Mouse (Mus musculus) liver, embryonic 11.5 days (tissue): ENCODE data around the gene Ppid. TPM values are rescaled to one million over a fixed set of nuclear protein-coding genes. Genes with fewer than 3 reads are reported as not detected.

Source experiments
- ATAC-seq: fragments of 200-750 bp; cut with Nextera tagmentation; replicated peaks from 2 replicates; pipeline ENCODE4 v1.8.0; 2017; ENCODE audit warnings: moderate number of reproducible peaks, mild to moderate bottlenecking, moderate TSS enrichment, moderate library complexity; ENCODE audit not compliant: low FRiP score
- DNase-seq: peaks from one replicate; pipeline ENCODE4 v3.0.0-alpha.2; 2017; ENCODE audit warnings: low spot score
- H3K27ac ChIP-seq: fragments of 300-500 bp; sonication (generic); 2 replicates; pipeline ENCODE4 v1.5.1; 2014; ENCODE audit warnings: mild to moderate bottlenecking, low read depth, low read length, control low read depth
- H3K27me3 ChIP-seq: fragments of 300-500 bp; sonication (generic); replicated peaks from 2 replicates; pipeline ENCODE4 v1.6.1; 2014; ENCODE audit warnings: low read length, mixed read lengths; ENCODE audit not compliant: control insufficient read depth, insufficient read depth
- H3K36me3 ChIP-seq: fragments of 300-500 bp; sonication (generic); 2 replicates; pipeline ENCODE4 v1.6.1; 2014; ENCODE audit warnings: mild to moderate bottlenecking, low read length, moderate library complexity, mixed read lengths; ENCODE audit not compliant: control insufficient read depth, insufficient read depth
- H3K4me1 ChIP-seq: fragments of 300-500 bp; sonication (generic); replicated peaks from 2 replicates; pipeline ENCODE4 v1.6.1; 2014; ENCODE audit warnings: low read length, mixed read lengths; ENCODE audit not compliant: control insufficient read depth, insufficient read depth
- H3K4me2 ChIP-seq: fragments of 300-500 bp; sonication (generic); 2 replicates; pipeline ENCODE4 v1.6.1; 2014; ENCODE audit warnings: mild to moderate bottlenecking, control low read depth, moderate library complexity
- H3K4me3 ChIP-seq: fragments of 300-500 bp; sonication (generic); 2 replicates; pipeline ENCODE4 v1.5.1; 2014; ENCODE audit warnings: low read depth, low read length, control low read depth
- H3K9ac ChIP-seq: fragments of 300-500 bp; sonication (generic); 2 replicates; pipeline ENCODE4 v1.6.1; 2014; ENCODE audit warnings: low read depth, low read length, control low read depth
- H3K9me3 ChIP-seq: fragments of 300-500 bp; sonication (generic); 2 replicates; pipeline ENCODE4 v1.6.1; 2016; ENCODE audit warnings: low read length, inconsistent platforms, mixed read lengths; ENCODE audit not compliant: control insufficient read depth
- WGBS: fragments of 180-500 bp; shearing (Covaris S2); extraction: QIAGEN DNeasy Blood & Tissue Kit; methylation state at CpG from one replicate; pipeline ENCODE4 v1.1.7; 2014; 5-methylcytosine and 5-hydroxymethylcytosine counted together
- polyA plus RNA-seq: library from polyadenylated mRNA; unstranded; fragments of >200 nt; fragmentation: Nextera tagmentation; extraction: Ambion mirVana; gene quantifications from 2 replicates; pipeline ENCODE4 v1.2.1, GENCODE M21; 2014

Ppid gene
- polyA plus RNA-seq, 1 experiment from 2014 or later = 325 TPM

DNA sequence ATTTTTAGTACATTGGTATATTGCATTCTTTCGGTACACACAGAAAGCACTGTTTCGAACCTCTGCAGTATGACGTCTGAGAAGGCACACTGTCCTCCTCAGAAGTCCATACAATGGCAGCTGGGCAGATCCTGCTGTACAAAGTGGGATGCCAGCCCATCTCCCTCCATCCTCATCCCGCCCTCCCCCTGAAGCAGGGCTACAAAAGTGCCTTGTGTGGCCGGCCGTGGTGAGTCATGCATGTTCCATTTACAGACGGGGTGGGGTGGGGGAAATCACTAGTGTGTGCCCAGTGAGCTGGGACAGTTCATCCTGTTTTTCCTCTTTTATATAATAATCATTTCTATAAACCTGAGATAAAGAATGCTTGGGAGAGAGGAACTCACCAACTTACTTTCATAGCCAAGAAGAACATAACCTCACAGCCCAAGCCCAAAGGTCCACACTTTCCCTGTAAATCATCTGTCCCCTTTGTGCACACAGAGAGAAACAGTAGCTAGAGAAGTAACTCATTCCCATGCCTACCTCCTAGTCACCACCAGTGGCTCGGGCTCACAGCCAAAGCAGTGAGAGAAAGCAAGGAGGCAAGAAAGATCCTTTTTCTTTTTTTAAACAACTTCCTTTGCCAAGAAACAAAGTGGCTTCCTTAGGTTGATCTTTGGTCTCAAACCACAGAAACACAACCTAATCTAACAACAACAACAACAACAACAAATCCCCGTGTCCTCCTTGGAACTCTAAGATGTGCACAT, 31.9 kb upstream of the Ppid start:
- H3K27ac ChIP-seq = 0 out of 2 replicates have a peak overlapping the region, but pooled peaks have one; percentile 5
- no peak overlapping the region for H3K9ac ChIP-seq
- DNase-seq = no peak
- no peaks in the 10 kb centered on the region for H3K27me3 ChIP-seq
- H3K4me3 ChIP-seq = no peak overlapping the region
- H3K4me2 ChIP-seq = no peak overlapping the region
- no peaks in the 10 kb centered on the region for H3K9me3 ChIP-seq
- H3K4me1 ChIP-seq = no peaks in the 10 kb centered on the region
- ATAC-seq = no peak
- WGBS = 79% methylated on average over 9 of the region's 9 CpGs
- no peaks in the 10 kb centered on the region for H3K36me3 ChIP-seq

- H3K4me3 ChIP-seq = no peak overlapping the region
- DNase-seq (no peak), ATAC-seq (no peak)
- no peak overlapping the region for H3K4me2 ChIP-seq
- no peak overlapping the region for H3K27ac ChIP-seq
- no peaks in the 10 kb centered on the region for H3K9me3 ChIP-seq
- no peaks in the 10 kb centered on the region for H3K27me3 ChIP-seq
- peaks cover 4% of the 10 kb centered on the region; the same call in 1 of the 2 replicates for H3K4me1 ChIP-seq
- H3K9ac ChIP-seq = no peak overlapping the region
- H3K36me3 ChIP-seq = no peaks in the 10 kb centered on the region
- WGBS = 80% methylated on average over 5 of the region's 5 CpGs
Measured at GRCm38 (mm10) chr3:79559773-79560045, 31.4 kb upstream of the Ppid start.

DNA sequence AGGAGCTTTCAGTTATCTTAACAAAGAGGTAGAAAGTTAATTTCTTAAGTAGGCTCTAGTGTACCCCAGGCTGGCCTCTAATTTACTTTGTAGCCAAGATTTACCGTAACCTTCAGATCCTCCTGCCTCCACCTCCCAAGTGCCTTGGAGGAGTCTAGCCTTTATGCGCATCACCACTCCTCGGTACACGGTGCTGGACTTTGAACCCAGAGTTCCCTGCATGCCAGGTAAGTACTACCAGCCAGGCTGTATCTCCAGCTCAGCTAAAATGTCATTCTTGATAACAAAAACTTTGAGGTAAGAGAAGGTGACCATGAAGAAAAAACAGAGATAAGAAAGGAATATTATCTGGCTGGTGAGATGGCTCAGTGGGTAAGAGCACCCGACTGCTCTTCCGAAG, 30.6 kb upstream of the Ppid start:
- no peaks in the 10 kb centered on the region for H3K27me3 ChIP-seq
- H3K4me2 ChIP-seq = no peak overlapping the region
- no peak overlapping the region for H3K27ac ChIP-seq
- H3K4me1 ChIP-seq = peaks cover 12% of the 10 kb centered on the region
- H3K9me3 ChIP-seq = no peaks in the 10 kb centered on the region
- 84% methylated on average over 6 of the region's 6 CpGs for WGBS
- DNase-seq = no peak
- H3K9ac ChIP-seq = no peak overlapping the region
- no peaks in the 10 kb centered on the region for H3K36me3 ChIP-seq
- ATAC-seq = no peak
- H3K4me3 ChIP-seq = no peak overlapping the region

- Histone ChIP-seq H3K4me3 (no peak overlapping the region), H3K27me3 (no peaks in the 10 kb centered on the region), H3K27ac (no peak overlapping the region), H3K36me3 (no peaks in the 10 kb centered on the region), H3K9me3 (no peaks in the 10 kb centered on the region), H3K4me1 (peaks cover 16% of the 10 kb centered on the region), H3K9ac (no peak overlapping the region), H3K4me2 (no peak overlapping the region)
- 86% methylated on average over 10 of the region's 10 CpGs for WGBS
- no peak for DNase-seq
- ATAC-seq = no peak
Measured at GRCm38 (mm10) chr3:79561784-79562715, 29.1 kb upstream of the Ppid start.

GRCm38 (mm10) chr3:79563511-79563910, 27.6 kb upstream of the Ppid start:
- H3K4me2 ChIP-seq = no peak overlapping the region
- no peak overlapping the region for H3K9ac ChIP-seq
- no peaks in the 10 kb centered on the region for H3K36me3 ChIP-seq
- H3K4me3 ChIP-seq = no peak overlapping the region
- H3K27me3 ChIP-seq = no peaks in the 10 kb centered on the region
- no peaks in the 10 kb centered on the region for H3K9me3 ChIP-seq
- peaks cover 20% of the 10 kb centered on the region for H3K4me1 ChIP-seq
- DNase-seq (no peak), ATAC-seq (no peak)
- no peak overlapping the region for H3K27ac ChIP-seq
- 77% methylated on average over 2 of the region's 2 CpGs for WGBS

DNA sequence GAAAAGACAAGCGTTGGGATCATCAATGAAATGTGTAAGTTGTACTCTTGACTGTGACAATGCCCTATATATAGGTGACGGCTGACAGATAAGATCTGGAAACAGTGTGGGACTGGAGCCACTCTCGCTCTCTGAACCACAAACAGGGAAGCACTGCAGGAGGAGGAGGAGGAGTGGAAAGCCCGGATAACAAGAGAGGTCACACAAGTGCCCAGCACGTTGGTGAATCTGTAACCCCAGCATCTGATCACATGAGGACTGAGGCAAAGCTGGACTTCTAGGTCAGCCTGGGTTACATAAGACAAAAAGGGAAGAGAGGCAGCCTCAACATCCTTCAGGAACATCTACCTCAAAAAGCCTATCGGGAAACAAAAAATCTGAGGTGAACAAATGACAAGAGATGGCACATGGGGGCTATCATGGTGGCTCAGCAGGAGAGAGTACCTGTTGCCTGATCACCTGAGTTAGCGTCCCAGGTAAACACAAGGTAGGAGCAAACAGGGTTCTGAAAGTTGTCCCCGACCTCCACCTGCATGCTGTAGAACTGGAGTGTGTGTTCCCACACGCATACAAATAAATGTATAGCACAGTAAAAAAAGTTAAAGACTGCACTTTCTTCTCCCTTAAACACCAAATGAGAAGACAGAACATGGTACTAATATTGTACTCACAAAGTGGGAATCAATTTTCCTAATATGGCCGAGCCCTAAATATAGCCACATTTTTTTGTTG, 26.1 kb upstream of the Ppid start:
- WGBS = 58% methylated on average over 10 of the region's 10 CpGs
- no peak for DNase-seq
- Histone ChIP-seq H3K27me3 (no peaks in the 10 kb centered on the region), H3K4me2 (peak overlapping the region; percentile 28; the same call in 1 of the 2 replicates), H3K9me3 (no peaks in the 10 kb centered on the region), H3K9ac (no peak overlapping the region), H3K27ac (no peak overlapping the region), H3K4me3 (no peak overlapping the region), H3K4me1 (peaks cover 24% of the 10 kb centered on the region), H3K36me3 (no peaks in the 10 kb centered on the region)
- no peak for ATAC-seq

- H3K4me2 ChIP-seq = peak overlapping the region; percentile 87
- peaks cover 24% of the 10 kb centered on the region for H3K4me1 ChIP-seq
- peak; percentile 47 for ATAC-seq
- peak overlapping the region; percentile 73 for H3K27ac ChIP-seq
- no peaks in the 10 kb centered on the region for H3K9me3 ChIP-seq
- H3K36me3 ChIP-seq = no peaks in the 10 kb centered on the region
- H3K4me3 ChIP-seq = peak overlapping the region; percentile 79
- peak overlapping the region; percentile 95 for H3K9ac ChIP-seq
- no peaks in the 10 kb centered on the region for H3K27me3 ChIP-seq
- peak; percentile 72 for DNase-seq
- WGBS = 3% methylated on average over 59 of the region's 60 CpGs
Measured at GRCm38 (mm10) chr3:79566716-79567691, 24.1 kb upstream of the Ppid start.
